Mouse (Mus musculus) layer of hippocampus, postnatal 14 days (tissue): ENCODE results near the gene Nme3. TPM values are rescaled to one million over a fixed set of nuclear protein-coding genes. Genes with fewer than 3 reads are reported as not detected.
A peak's percentile ranks its signal among the peaks of the same experiment; 100 is the strongest.

Source experiments
- DNase-seq, 2 experiments: peaks; one replicate each; pipeline ENCODE4 v3.0.0; 2021 to 2022; ENCODE audit warnings: low spot score in 2 of 2, mixed read lengths in 1 of 2
- total RNA-seq, 2 experiments: library from RNA; stranded (reverse); gene quantifications; 2 replicates each; pipeline ENCODE4 v1.2.3; 2021

Nme3 gene
- total RNA-seq, 2 experiments from 2014 or later, result 48.6 to 53.8 TPM

DNA sequence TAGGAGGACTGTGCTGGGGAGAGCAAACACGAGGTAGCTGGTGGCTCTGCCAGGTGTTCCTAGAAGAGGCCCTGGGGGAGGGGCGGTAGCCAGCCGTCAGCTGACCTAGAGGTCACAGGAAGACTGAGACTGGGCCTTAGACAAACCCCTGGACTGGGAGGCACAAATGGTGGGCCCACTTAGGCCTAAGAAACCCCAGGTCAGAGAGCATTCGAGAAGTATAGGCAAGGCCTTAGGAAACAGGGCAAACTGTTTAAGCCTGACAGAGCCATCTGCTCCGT lies 18.2 kb upstream of the Nme3 start:
- no peak for DNase-seq

DNA sequence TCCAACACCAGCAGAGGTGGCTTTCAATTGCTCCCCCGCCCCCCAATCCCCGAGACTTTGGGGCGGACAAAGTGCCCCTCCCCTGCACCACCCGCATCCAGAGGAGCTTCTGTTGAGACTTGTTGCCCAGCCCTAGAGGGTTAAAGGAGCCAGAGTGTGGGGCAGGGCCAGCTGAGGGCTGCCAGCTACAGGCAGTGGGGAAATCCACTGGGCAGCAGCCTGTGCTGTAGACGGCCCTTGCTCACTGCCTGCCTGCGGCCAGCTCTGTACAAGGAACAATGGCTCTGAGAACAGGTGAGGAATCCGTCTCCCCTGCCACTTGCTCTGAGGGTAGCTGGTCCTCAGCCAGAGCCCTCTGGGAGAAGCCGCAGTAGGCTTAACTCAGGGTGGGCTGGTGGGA lies 17.8 kb upstream of the Nme3 start:
- no peak for DNase-seq

DNA sequence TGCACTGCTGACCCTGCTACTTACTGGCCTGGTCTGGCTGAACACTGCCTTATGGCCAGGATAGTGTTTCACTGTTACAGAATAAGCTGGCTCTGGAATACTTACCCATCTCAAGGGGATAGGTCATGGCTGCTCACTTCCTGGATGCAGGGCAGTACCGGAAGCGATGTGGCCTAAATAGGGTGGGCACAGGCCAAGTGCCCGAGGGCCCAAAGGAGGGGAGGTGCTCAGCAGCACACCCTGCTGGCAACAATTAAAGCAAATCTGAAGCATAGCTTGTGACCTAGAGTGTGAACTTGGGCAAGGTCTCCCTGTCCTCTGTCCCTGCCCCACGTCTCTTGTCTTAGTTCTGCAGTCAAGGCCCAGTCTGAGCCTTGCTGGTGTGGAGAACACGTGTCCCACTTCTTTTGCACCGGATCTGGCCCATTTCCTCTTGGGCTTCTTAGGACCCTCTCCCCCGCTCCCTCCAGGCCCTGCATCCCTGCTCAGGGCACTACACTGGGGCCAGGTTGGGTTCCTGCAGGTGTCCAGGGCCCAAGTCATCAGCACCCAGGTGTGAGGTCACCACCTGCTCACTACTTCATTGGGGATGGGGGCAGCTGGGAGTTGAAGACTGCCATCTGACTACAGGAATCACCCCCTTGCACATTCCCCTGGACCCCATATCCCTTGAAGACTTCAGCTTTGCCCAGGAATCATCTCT lies 14.4 kb upstream of the Nme3 start:
- no peak for DNase-seq

DNA sequence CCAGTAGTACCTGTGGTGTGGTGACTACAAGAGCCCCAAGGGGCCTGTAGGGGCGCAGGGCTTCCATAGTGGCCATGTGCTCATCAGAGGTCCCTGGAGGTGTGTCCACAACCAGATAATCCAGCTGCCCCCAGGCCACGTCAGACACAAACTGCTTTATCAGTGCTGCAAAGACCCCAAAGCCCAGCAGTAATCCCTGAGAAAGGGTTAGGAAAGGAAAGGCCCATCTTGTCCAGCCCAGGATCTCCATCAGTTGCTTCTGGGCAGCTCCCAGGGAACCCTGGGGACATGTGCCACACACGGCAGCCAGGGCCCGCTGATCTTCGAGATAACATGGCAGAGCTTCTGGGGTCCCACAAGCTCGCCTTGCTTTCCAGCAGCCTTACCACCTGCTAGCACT lies 11.9 kb upstream of the Nme3 start:
- DNase-seq, result no peak

DNA sequence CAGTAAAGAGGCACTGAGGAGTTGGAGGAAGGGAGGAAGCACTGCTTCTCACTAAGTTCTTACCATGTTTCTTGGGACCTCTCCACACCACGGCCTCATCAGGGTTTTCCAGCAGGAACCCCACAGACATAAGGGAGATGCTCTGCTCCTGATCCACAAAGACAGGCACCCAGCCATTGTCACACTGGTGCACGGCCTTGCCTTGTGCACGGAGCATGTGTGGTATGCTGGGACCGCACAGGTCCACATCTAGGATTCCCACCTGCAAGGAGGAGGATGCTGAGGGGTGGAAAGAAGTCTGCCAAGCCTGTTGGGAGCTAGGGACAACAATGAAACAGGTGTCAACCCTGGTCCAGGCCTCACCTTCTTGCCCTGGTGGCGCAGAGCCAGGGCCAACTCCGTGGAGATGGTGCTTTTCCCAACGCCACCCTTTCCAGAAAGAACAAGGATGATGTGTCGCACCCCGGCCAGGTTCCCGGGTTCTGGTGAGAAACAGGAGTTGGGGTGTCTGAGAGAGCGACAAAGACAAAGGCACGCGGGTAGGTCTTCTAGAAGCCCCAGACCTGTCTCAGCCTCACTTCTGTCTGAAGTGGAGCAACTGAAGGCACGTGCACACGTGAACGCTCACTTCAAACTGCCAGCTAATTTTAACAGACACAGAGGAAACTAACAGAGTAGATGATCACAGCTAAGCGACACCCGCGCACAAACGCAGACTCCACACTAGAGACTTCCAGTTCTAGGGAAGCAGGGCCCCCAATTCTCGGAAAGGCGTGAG lies 10.8 kb upstream of the Nme3 start:
- DNase-seq, result no peak

DNA sequence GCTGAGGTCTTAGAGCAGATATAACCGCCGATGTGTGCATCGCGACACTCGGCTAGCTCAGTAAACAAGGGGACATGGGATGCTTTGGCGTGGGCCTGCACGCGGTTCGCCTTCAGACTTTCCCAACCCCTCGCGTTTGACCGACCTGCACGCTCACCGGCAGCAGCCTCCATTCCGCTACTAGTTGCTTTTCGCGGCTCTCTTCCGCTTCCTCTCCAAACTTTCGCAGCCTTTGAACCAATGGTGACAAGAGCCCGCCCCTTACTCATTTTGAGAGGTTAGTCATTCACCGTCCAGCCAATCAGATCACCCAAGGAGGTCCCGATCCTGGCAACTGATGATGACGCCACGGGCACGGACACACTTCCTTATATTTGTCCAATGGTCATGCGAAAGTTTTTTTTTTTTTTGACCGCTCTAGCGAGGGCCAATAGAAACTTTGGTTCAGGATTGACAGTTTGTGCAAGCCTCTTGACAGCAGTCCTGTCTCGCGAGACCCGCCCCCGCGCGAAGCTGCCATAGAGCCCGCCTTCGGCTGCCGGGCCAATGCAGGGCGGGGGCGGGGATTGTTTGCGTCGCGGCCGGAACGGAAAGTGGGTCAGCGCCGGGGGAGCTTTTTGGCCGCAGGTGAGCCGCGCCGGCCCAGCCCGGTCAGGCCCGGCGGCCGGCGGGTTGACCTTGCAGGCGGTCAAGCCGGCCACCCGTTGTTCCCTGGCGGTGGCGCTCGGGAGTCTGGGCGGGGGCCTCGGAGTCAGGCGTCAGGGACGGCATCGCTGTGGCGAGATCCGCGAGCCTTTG lies 10.0 kb upstream of the Nme3 start, which contains the start of the genes Nubp2 and Spsb3:
Nubp2 (minus strand) TSS at position 216 of the 798 bp plus-strand sequence.
Spsb3 (plus strand) TSS at position 510 of the 798 bp plus-strand sequence.
- DNase-seq, result peak; percentile 95 to 100

DNA sequence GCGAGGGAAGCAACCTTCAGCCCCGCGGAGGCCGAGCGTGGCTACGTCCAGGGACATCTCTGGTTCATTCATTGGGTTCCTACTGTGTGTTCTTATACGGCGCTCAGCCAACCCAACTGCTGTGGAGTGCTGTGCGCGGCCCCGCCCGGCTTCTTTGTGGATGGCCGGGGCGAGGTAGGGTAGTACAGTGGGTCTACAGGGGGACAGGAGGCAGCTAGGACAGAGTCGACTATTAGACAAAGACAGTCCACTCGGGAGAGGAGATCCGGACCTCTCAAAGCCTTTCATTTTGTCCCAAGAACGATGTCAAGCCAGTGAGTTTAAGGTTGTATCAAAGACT lies 9.4 kb upstream of the Nme3 start:
- no peak for DNase-seq

DNA sequence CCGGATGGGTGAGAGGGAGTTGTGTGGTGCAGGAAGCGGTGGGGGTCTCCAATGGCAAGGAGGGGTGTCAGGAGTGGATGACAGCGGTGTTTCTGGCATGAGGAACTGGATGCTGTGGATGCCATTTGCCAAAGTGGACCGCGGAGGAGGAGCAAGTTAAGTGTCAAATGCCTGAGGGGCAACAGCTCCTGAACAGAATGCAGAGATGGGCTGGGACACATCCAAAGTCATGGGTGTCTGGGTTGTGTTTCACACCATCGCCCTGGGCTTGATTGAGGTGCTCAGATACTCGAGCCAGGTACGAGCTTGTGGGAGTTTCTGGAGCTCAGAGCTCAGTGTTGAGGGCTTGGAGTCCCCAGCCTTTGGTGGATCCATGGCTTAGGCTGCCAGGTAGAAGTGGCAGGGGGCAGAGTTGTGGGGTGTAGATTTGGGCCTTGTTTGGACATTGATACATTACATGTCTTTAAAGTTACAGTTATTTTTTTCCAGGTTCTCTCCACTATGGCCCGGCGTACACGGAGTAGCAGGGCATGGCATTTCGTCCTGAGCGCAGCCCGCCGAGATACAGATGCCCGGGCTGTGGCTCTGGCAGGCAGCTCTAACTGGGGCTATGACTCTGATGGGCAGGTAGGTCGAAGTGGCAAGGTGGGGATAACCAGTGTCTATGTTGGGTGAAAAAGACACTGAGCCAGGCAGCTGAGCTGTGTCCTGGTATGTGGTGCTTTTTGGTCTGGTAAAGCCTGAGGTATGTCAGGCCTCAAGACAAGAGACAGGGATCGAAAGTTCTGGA lies 8.8 kb upstream of the Nme3 start:
- DNase-seq, result no peak

DNA sequence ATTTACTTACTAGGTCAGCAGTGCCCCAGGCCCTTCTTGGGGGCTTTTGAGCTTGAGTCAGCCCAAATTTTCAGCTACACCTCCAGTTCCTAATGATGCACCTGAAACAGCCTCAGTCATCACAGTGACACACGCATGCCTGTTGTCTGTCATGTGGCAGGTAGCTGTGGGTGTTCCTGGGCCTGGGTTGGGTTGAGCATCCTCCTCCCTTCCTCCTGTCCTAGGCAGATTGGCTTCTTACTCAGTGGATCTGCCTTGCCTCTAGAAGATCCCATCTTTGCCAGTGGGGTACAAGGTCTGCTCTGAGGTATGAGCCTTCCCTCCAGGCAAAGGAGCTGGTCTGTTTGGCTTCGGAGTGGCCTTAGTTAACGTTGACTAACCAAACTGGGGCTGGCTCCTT lies 7.4 kb upstream of the Nme3 start:
- DNase-seq, result no peak

DNA sequence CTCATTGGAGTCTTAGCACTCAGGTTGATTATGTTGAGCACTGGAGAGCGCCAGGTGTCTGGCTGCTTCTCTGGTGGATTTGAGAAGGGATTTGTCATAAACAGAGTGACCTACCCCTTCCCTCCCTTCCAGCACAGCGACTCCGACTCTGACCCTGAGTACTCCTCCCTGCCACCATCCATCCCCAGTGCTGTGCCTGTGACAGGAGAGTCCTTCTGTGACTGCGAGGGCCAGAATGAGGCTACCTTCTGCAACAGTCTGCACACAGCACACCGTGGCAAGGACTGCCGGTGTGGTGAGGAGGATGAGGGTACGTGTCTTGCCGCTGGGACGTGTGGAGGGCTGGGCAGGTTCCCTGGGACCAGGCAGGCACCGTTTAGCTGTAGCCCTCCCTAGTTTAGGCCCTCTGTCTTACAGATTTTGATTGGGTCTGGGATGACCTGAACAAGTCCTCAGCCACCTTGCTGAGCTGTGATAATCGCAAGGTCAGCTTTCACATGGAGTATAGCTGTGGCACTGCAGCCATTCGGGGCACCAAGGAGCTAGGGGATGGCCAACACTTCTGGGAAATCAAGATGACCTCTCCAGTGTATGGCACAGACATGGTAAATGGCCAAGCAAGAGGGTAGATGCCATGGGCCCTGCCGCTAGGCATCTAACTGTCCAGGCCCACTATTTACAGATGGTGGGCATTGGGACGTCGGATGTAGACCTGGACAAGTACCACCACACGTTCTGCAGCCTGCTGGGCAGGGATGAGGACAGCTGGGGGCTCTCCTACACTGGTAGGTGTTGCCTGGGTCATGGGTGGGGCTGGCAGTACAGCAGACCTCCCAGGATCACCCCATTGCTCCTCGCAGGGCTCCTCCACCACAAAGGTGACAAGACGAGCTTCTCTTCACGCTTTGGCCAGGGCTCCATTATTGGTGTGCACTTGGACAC lies 5.9 kb upstream of the Nme3 start:
- DNase-seq, result no peak

DNA sequence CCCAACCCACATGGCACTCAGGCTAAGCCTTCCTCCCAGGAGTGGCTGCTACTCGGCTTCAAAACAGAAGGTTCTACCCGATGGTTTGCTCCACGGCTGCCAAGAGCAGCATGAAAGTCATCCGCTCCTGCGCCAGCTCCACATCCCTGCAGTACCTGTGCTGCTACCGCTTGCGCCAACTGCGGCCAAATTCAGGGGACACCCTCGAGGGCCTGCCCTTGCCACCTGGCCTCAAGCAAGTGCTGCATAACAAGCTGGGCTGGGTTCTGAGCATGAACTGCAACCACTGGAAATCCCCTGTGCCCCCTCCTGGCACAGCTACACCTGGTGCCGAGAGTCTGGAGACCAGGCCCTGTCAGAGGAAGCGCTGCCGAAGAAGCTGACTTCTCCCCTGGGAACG lies 5.0 kb upstream of the Nme3 start:
- no peak for DNase-seq

DNA sequence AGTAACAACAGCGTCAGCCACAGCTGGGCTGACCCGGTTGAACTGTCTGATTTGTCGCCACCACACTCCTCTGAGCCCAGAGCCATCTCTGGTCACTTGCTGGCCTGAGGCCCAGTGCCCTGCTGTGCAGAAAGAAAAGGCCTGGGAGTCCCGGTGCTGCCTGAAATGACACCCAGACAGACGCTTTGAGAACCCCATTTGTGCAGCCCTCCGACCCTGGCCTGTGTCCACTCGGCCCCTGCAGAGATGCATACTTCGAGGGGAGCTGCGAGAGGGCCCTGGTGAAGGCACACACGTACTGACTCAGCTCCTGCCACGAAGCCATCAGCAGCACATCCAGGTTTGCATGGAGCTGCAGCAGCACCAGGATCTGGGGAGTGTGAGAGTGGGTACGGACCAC lies 3.5 kb upstream of the Nme3 start:
- DNase-seq, result no peak

DNA sequence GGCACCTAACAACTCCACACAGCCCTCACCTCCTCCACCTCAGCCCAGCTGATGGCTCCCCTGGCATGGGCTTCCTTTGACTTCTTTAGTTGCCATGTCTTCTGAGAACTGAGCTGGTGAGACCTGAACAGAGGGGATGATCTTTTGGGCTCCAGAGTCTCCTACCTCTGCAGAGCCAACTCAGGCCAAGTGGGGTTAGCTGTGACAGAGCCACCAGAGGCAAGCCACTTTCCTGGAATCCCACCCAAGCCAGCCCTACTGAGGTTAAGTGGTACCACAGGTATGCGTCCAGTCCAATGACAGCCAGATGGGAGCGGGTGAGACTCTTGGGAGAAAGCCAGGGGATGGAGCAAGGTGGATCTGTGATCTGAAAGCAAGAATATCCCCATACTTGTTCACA lies 3.0 kb upstream of the Nme3 start:
- no peak for DNase-seq

DNA sequence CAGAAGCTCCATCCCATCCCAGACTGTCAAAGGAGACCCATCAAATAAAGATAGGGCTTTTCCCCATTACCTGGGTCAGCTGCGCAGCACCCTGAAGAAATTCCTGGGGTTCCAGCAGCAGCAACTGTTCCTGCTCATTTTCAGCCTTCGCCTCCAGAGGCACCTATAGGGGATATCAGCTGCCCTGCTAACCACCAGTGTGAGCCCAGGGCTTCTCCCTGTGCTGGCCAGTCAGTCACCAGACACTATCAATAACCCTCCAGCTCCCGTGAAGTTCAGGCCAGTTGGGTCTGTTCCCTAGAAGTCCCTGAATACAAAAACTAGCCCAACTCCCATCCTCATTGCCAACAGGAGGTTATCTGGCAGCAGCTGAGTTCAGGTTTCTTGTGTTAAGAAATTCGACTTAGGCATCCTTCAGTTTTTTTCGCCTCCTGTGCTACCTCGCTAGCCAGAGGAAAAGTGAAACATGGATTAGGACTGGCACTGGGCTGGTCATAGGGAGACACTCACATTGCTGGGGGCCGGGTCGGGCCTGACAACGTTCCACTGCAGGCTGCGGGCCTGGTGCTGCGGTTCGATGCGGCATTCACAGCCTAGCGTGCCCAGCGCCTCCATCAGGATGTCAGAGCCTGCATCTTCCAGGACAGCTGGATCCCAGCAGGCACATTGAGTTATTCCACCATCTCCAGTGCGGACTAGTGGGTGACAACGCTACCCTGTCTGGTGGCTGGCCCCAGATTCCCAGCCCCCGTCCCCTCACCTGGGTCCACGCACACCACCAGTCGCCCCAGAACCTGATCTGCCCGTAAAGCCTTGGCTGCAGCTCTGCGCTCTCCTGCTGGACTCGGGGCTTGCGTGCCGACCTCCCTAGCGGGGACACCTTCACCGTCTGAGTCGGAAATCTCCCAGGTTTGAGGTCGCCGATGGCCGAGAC lies 2.0 kb upstream of the Nme3 start:
- DNase-seq, result no peak

DNA sequence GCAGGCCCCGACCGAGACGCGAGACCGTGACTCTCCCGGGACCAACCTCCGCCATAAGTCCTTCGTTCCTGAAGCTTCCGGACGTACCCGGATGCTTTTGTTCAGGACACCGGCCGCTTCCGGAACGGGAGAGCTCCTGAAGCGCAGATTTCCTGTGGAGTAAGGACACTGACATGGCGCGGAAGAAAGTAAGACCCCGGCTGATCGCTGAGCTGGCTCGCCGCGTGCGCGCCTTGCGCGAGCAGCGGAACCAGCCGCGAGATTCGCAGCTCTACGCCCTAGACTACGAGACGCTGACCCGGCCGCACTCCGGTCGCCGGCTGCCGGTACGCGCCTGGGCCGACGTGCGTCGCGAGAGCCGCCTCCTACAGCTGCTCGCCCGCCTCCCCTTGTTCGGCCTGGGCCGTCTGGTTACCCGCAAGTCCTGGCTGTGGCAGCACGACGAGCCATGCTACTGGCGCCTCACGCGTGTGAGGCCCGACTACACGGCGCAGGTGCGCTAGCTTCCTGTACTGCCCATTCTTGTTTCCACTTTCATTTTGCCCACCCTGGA lies 1.2 kb upstream of the Nme3 start, which contains the start of the genes Eme2 and Mrps34:
Eme2 (minus strand) TSS at position 93 of the 553 bp plus-strand sequence.
Mrps34 (plus strand) TSS at position 122 of the 553 bp plus-strand sequence.
- DNase-seq, result peak; percentile 83 to 88

DNA sequence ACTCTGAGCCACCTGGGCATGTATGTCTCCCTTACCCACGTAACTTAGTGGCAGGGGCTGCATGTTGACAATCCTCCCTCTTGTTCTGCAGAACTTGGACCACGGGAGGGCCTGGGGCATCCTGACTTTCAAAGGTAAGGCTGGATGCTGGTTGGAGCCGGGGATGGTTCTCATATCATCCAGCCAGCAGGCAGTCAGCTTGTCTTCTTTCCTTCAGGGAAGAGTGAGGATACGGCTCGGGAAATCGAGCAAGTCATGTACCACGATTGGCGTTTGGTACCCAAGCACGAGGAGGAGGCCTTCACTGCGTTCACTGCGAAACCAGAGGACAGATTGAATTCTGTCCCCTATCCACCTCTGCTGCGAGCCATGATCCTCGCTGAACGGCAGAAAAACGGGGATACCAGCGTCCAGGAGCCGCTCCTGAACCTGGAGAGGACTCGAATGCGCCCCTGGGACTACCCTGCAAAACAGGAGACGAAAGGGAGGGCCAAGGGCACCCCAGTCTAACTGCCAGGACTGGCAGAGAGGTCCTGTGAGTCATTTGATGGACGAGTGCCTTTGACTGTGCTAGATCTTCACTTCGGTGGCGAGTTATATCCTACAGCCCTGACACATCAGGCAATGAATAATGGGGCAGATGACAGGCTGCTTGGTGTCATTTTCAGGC lies 594 bp upstream of the Nme3 start:
- DNase-seq, result no peak

DNA sequence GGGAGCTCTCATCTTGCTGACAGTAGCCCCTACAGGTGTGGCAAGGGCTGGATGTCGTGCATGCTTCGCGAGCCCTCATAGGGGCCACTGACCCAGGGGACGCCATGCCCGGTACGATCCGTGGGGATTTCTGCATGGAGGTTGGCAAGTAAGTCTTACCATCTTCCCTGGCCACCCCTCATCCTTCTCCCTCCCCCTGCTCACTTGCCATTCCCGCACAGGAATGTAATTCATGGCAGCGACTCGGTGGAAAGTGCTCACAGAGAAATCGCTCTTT lies 631 bp downstream of the Nme3 start:
- no peak for DNase-seq

DNA sequence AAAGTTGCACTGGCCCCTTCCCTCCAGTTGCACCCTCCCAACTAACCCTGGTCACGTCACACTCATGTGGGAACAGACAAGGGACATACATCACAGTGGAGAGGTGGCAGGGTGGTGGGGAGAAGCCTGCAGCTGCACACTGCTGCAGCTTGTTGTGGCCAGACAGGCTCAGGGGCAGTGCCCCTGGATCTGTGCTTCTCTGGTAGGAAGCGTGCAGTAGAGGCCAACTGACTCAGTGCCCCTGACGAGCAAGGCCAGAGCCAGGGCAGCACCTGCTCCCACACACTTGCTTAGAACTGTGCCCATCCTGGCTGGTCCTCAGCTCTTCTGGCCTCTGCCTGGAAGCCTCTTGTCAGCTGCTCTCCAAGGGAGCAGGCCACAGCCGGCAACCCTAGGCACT lies 1.3 kb downstream of the Nme3 start:
- no peak for DNase-seq
